Mouse (Mus musculus): ENCODE measurements around the gene Mnat1.

- no peak for TF ChIP-seq CTCF (IDR thresholded peaks at IDR 0.05; ENCODE audit: low read depth)
- no peak for TF ChIP-seq EP300 (IDR thresholded peaks at IDR 0.05; ENCODE audit: low read depth)
These were observed 146.4 kb downstream of the Mnat1 start for GRCm38 (mm10) chr12:73269933-73270332.
